Mouse (Mus musculus) neural tube, embryonic 12.5 days (tissue): Measurements from ENCODE around the gene Ccdc155. TPM values are rescaled to one million over a fixed set of nuclear protein-coding genes. Genes with fewer than 3 reads are reported as not detected.

ENCODE experiments used
- ATAC-seq: fragments of 200-750 bp; cut with Nextera tagmentation; 2 replicates; pipeline ENCODE4 v1.8.0; 2017; ENCODE audit warnings: low read depth, mild to moderate bottlenecking, moderate TSS enrichment, moderate library complexity; ENCODE audit not compliant: low FRiP score
- H3K27ac ChIP-seq: fragments of 300-500 bp; sonication (generic); 2 replicates; pipeline ENCODE4 v1.5.1; 2016
- H3K27me3 ChIP-seq: fragments of 300-500 bp; sonication (generic); replicated peaks from 2 replicates; pipeline ENCODE4 v1.6.1; 2016; ENCODE audit warnings: mild to moderate bottlenecking
- H3K36me3 ChIP-seq: fragments of 300-500 bp; sonication (generic); 2 replicates; pipeline ENCODE4 v1.6.1; 2016; ENCODE audit warnings: mild to moderate bottlenecking
- H3K4me1 ChIP-seq: fragments of 300-500 bp; sonication (generic); 2 replicates; pipeline ENCODE4 v1.6.1; 2016
- H3K4me2 ChIP-seq: fragments of 300-500 bp; sonication (generic); replicated peaks from 2 replicates; pipeline ENCODE4 v1.6.1; 2016; ENCODE audit warnings: mild to moderate bottlenecking
- H3K4me3 ChIP-seq: fragments of 300-500 bp; sonication (generic); 2 replicates; pipeline ENCODE4 v1.5.1; 2016
- H3K9ac ChIP-seq: fragments of 300-500 bp; sonication (generic); 2 replicates; pipeline ENCODE4 v1.6.1; 2016; ENCODE audit warnings: mild to moderate bottlenecking
- H3K9me3 ChIP-seq: fragments of 300-500 bp; sonication (generic); 2 replicates; pipeline ENCODE4 v1.6.1; 2016; ENCODE audit warnings: mild to moderate bottlenecking
- WGBS: fragments of 180-500 bp; shearing (Covaris S2); methylation state at CpG from one replicate; pipeline ENCODE4 v1.1.7; 2016; 5-methylcytosine and 5-hydroxymethylcytosine counted together
- polyA plus RNA-seq: library from polyadenylated mRNA; unstranded; fragments of >200 nt; fragmentation: Nextera tagmentation; extraction: Ambion mirVana; gene quantifications from 2 replicates; pipeline ENCODE4 v1.2.1, GENCODE M21; 2016

The Ccdc155 gene
- polyA plus RNA-seq, 1 experiment from 2014 or later = 0.74 TPM

GRCm38 (mm10) chr7:45216442-45217183 is 11.9 kb upstream of the Ccdc155 start:
- WGBS = 2% methylated on average over 13 of the region's 13 CpGs
- H3K27ac ChIP-seq = peak overlapping the region; percentile 80

GRCm38 (mm10) chr7:45215673-45216441 is 11.2 kb upstream of the Ccdc155 start, which contains the start of gene Tead2:
TSS of gene Tead2 (plus strand) at chr7:45215753.
- WGBS = 1% methylated on average over 55 of the region's 55 CpGs
- H3K4me3 ChIP-seq = peak within 1 kb of the TSS; percentile 66
- peak within 1 kb of the TSS; percentile 67 for H3K4me2 ChIP-seq
- H3K27me3 ChIP-seq = peaks cover 16% of the 10 kb centered on the region
- H3K36me3 ChIP-seq = peaks cover 32% of the 10 kb centered on the region
- ATAC-seq = peak; percentile 62
- H3K9me3 ChIP-seq = no peaks in the 10 kb centered on the region
- peak within 1 kb of the TSS; percentile 80 for H3K27ac ChIP-seq
- peak within 1 kb of the TSS; percentile 92 for H3K9ac ChIP-seq
- peaks cover 33% of the 10 kb centered on the region for H3K4me1 ChIP-seq

More at GRCm38 (mm10) chr7:45216442-45217183, 11.9 kb upstream of the Ccdc155 start:
- Histone ChIP-seq H3K4me2 (peak overlapping the region; percentile 67), H3K9me3 (no peaks in the 10 kb centered on the region), H3K36me3 (peaks cover 40% of the 10 kb centered on the region), H3K4me3 (peak overlapping the region; percentile 66), H3K9ac (peak overlapping the region; percentile 92), H3K27me3 (peaks cover 9% of the 10 kb centered on the region), H3K4me1 (peaks cover 34% of the 10 kb centered on the region)
- peak; percentile 82 for ATAC-seq

GRCm38 (mm10) chr7:45213708-45214107 is 9.0 kb upstream of the Ccdc155 start:
- H3K27me3 ChIP-seq = peaks cover 28% of the 10 kb centered on the region
- no peaks in the 10 kb centered on the region for H3K9me3 ChIP-seq
- no peak for ATAC-seq
- no peak overlapping the region for H3K4me2 ChIP-seq
- peaks cover 11% of the 10 kb centered on the region for H3K36me3 ChIP-seq
- no peak overlapping the region for H3K27ac ChIP-seq
- peaks cover 26% of the 10 kb centered on the region for H3K4me1 ChIP-seq
- no peak overlapping the region for H3K9ac ChIP-seq
- WGBS = 54% methylated on average over 5 of the region's 5 CpGs
- no peak overlapping the region for H3K4me3 ChIP-seq

- Histone ChIP-seq H3K9me3 (no peaks in the 10 kb centered on the region), H3K27me3 (peaks cover 28% of the 10 kb centered on the region), H3K27ac (no peak overlapping the region), H3K36me3 (no peaks in the 10 kb centered on the region), H3K9ac (no peak overlapping the region), H3K4me1 (peaks cover 13% of the 10 kb centered on the region), H3K4me2 (no peak overlapping the region), H3K4me3 (no peak overlapping the region)
- no peak for ATAC-seq
- WGBS = 76% methylated on average over 7 of the region's 7 CpGs
Measured at GRCm38 (mm10) chr7:45212356-45212755, 7.7 kb upstream of the Ccdc155 start.

- no peaks in the 10 kb centered on the region for H3K36me3 ChIP-seq
- no peak within 1 kb of the TSS for H3K27ac ChIP-seq
- H3K9ac ChIP-seq = no peak within 1 kb of the TSS
- peak within 1 kb of the TSS; percentile 34 for H3K4me2 ChIP-seq
- no peak for ATAC-seq
- H3K4me1 ChIP-seq = peaks cover 8% of the 10 kb centered on the region
- H3K4me3 ChIP-seq = 0 out of 2 replicates have a peak within 1 kb of the TSS, but pooled peaks have one; percentile 9
- H3K9me3 ChIP-seq = no peaks in the 10 kb centered on the region
- 5% methylated on average over 17 of the region's 17 CpGs for WGBS
- peaks cover 28% of the 10 kb centered on the region for H3K27me3 ChIP-seq
Measured at GRCm38 (mm10) chr7:45211851-45212251, 7.2 kb upstream of the Ccdc155 start, which contains the start of gene Dkkl1. TSS of gene Dkkl1 (minus strand) at chr7:45212147.

- ATAC-seq = no peak
- Histone ChIP-seq H3K9ac (no peak overlapping the region), H3K27me3 (peaks cover 28% of the 10 kb centered on the region), H3K4me3 (no peak overlapping the region), H3K9me3 (no peaks in the 10 kb centered on the region), H3K4me2 (no peak overlapping the region), H3K36me3 (no peaks in the 10 kb centered on the region), H3K4me1 (peaks cover 3% of the 10 kb centered on the region; the same call in 1 of the 2 replicates), H3K27ac (no peak overlapping the region)
- 74% methylated on average over 10 of the region's 10 CpGs for WGBS
Measured at GRCm38 (mm10) chr7:45211070-45211469, 6.4 kb upstream of the Ccdc155 start.

GRCm38 (mm10) chr7:45208260-45208659 is 3.6 kb upstream of the Ccdc155 start:
- WGBS = 77% methylated on average over 6 of the region's 6 CpGs
- no peak overlapping the region for H3K4me3 ChIP-seq
- no peak for ATAC-seq

GRCm38 (mm10) chr7:45202654-45203053 is 2.0 kb downstream of the Ccdc155 start:
- no peaks in the 10 kb centered on the region for H3K36me3 ChIP-seq
- WGBS = 58% methylated on average over 10 of the region's 10 CpGs
- H3K9me3 ChIP-seq = no peaks in the 10 kb centered on the region
- ATAC-seq = no peak
- no peak overlapping the region for H3K27ac ChIP-seq
- H3K9ac ChIP-seq = no peak overlapping the region
- H3K4me2 ChIP-seq = no peak overlapping the region
- H3K4me1 ChIP-seq = no peaks in the 10 kb centered on the region
- no peak overlapping the region for H3K4me3 ChIP-seq
- no peaks in the 10 kb centered on the region; the same call in 1 of the 2 replicates for H3K27me3 ChIP-seq

More at GRCm38 (mm10) chr7:45208260-45208659, 3.6 kb upstream of the Ccdc155 start:
- Histone ChIP-seq H3K9me3 (no peaks in the 10 kb centered on the region), H3K4me1 (no peaks in the 10 kb centered on the region), H3K27me3 (peaks cover 28% of the 10 kb centered on the region), H3K4me2 (no peak overlapping the region), H3K9ac (no peak overlapping the region), H3K27ac (no peak overlapping the region), H3K36me3 (no peaks in the 10 kb centered on the region)

- no peak overlapping the region for H3K4me2 ChIP-seq
- H3K36me3 ChIP-seq = no peaks in the 10 kb centered on the region
- no peak overlapping the region for H3K4me3 ChIP-seq
- no peak for ATAC-seq
- no peaks in the 10 kb centered on the region for H3K9me3 ChIP-seq
- H3K4me1 ChIP-seq = no peaks in the 10 kb centered on the region
- H3K27me3 ChIP-seq = peaks cover 12% of the 10 kb centered on the region; the same call in 1 of the 2 replicates
- WGBS = 81% methylated on average over 11 of the region's 11 CpGs
- H3K27ac ChIP-seq = no peak overlapping the region
- 0 out of 2 replicates have a peak overlapping the region, but pooled peaks have one; percentile 13 for H3K9ac ChIP-seq
Measured at GRCm38 (mm10) chr7:45198961-45199360, 5.7 kb downstream of the Ccdc155 start.

- no peaks in the 10 kb centered on the region for H3K36me3 ChIP-seq
- no peak overlapping the region for H3K27ac ChIP-seq
- no peaks in the 10 kb centered on the region for H3K4me1 ChIP-seq
- H3K4me3 ChIP-seq = no peak overlapping the region
- H3K9me3 ChIP-seq = no peaks in the 10 kb centered on the region
- 0 out of 2 replicates have a peak overlapping the region, but pooled peaks have one; percentile 8 for H3K9ac ChIP-seq
- no peak overlapping the region for H3K4me2 ChIP-seq
- 9% methylated on average over 5 of the region's 5 CpGs for WGBS
- peaks cover 14% of the 10 kb centered on the region; the same call in 1 of the 2 replicates for H3K27me3 ChIP-seq
- 0 out of 2 replicates have a peak, but pooled peaks have one; percentile 41 for ATAC-seq
Measured at GRCm38 (mm10) chr7:45198435-45198834, 6.3 kb downstream of the Ccdc155 start.

GRCm38 (mm10) chr7:45196994-45197393 is 7.7 kb downstream of the Ccdc155 start:
- H3K9ac ChIP-seq = no peak overlapping the region
- peaks cover 2% of the 10 kb centered on the region for H3K4me1 ChIP-seq
- H3K36me3 ChIP-seq = no peaks in the 10 kb centered on the region
- no peak for ATAC-seq
- 71% methylated on average over 5 of the region's 5 CpGs for WGBS
- no peak overlapping the region for H3K27ac ChIP-seq
- H3K4me3 ChIP-seq = no peak overlapping the region
- H3K9me3 ChIP-seq = no peaks in the 10 kb centered on the region
- H3K27me3 ChIP-seq = peaks cover 14% of the 10 kb centered on the region; the same call in 1 of the 2 replicates
- H3K4me2 ChIP-seq = no peak overlapping the region

GRCm38 (mm10) chr7:45196176-45196535 is 8.5 kb downstream of the Ccdc155 start:
- H3K9ac ChIP-seq = no peak overlapping the region
- H3K4me2 ChIP-seq = no peak overlapping the region
- no peak overlapping the region for H3K27ac ChIP-seq
- H3K4me1 ChIP-seq = peaks cover 7% of the 10 kb centered on the region
- no peak for ATAC-seq
- H3K27me3 ChIP-seq = peaks cover 14% of the 10 kb centered on the region; the same call in 1 of the 2 replicates
- H3K36me3 ChIP-seq = no peaks in the 10 kb centered on the region
- WGBS = 90% methylated on average over 4 of the region's 4 CpGs
- H3K4me3 ChIP-seq = no peak overlapping the region
- H3K9me3 ChIP-seq = no peaks in the 10 kb centered on the region
